Mouse (Mus musculus): ENCODE data around the gene Tmem204.

GRCm38 (mm10) chr17:25101338-25101737 lies 17.9 kb upstream of the Tmem204 start:
- TF ChIP-seq CTCF (IDR thresholded peaks at IDR 0.05; ENCODE audit: insufficient read depth, low read length) (no peak), POLR2A (IDR thresholded peaks at IDR 0.05; ENCODE audit: borderline replicate concordance, extremely low read depth, low read depth, low read length) (no peak)
